14 mouse cellular contexts compared by ENCODE assay signal in the genomic region with DNA sequence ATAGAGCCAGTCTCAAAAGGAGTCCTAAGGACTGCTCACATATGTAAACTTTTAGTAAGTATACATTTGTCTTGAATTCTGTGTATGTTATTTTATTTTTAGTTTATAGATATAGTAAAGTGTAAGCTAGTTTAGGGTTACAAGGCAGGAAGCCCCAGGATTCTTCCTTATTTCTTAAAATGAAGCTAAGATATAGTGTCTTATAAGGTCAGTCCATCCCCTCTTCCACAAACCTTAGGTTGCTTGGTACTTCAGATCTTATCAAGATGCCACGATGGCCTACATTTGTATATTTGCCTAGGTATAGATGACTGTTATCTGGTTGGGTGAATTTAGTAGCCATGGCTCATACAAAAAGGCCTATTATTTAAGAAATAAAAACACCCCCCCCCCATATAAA. TPM values are rescaled to one million over a fixed set of nuclear protein-coding genes. Genes with fewer than 3 reads are reported as not detected.
DNase-seq lines count a peak whose midpoint lies in the region; ATAC-seq lines count a peak whose summit lies in the region.
"Had no signal": no experiment of that assay in that cellular context is flagged by ENCODE, and none has a peak within 500 bp of the region (broad histone marks: within the 10 kb centered on the region; RNA-seq: fewer than 3 reads in every experiment).

No protein-coding gene starts in this region.

- peak overlapping the region; percentile 33 for H3K4me2 ChIP-seq in intestine, embryonic 14.5 days (ENCODE audit: low read length)
- no peak overlapping the region; the same call in 1 of the 2 replicates for H3K4me2 ChIP-seq in intestine, embryonic 16.5 days (ENCODE audit: low read depth, low read length)
- H3K4me2 ChIP-seq in embryonic facial prominence, embryonic 14.5 days (ENCODE audit: low read depth, low read length), result 0 out of 2 replicates have a peak overlapping the region, but pooled peaks have one; percentile 15
- H3K4me2 ChIP-seq in midbrain, embryonic 15.5 days, result peak overlapping the region; percentile 35
- H3K4me2 ChIP-seq: heart, embryonic 11.5 days had no signal

- no peak overlapping the region for H3K27ac ChIP-seq in intestine, embryonic 14.5 days (ENCODE audit: low read depth)
- H3K27ac ChIP-seq in intestine, embryonic 16.5 days (ENCODE audit: low read length), result no peak overlapping the region
- no peak overlapping the region for H3K27ac ChIP-seq in embryonic facial prominence, embryonic 14.5 days (replicated peaks; ENCODE audit: low read depth, low read length)
- no peak overlapping the region for H3K27ac ChIP-seq in midbrain, embryonic 15.5 days

- ATAC-seq in intestine, embryonic 14.5 days (replicated peaks; ENCODE audit: low FRiP score, low TSS enrichment, low read depth), result no peak
- ATAC-seq in intestine, embryonic 16.5 days, result no peak
- no peak for ATAC-seq in embryonic facial prominence, embryonic 14.5 days (ENCODE audit: low read depth)
- ATAC-seq in midbrain, embryonic 15.5 days (replicated peaks), result no peak

- no peak overlapping the region for H3K9ac ChIP-seq in intestine, embryonic 14.5 days (ENCODE audit: low read length)
- H3K9ac ChIP-seq in intestine, embryonic 16.5 days (ENCODE audit: low read depth, low read length), result no peak overlapping the region
- no peak overlapping the region for H3K9ac ChIP-seq in embryonic facial prominence, embryonic 14.5 days (ENCODE audit: low read depth, low read length)
- H3K9ac ChIP-seq in midbrain, embryonic 15.5 days, result no peak overlapping the region

- H3K9me3 ChIP-seq in intestine, embryonic 14.5 days (ENCODE audit: control insufficient read depth, low read length), result no peaks in the 10 kb centered on the region
- H3K9me3 ChIP-seq in intestine, embryonic 16.5 days (ENCODE audit: control insufficient read depth, low read length), result no peaks in the 10 kb centered on the region
- H3K9me3 ChIP-seq in embryonic facial prominence, embryonic 14.5 days (ENCODE audit: control insufficient read depth, low read length), result no peaks in the 10 kb centered on the region
- H3K9me3 ChIP-seq in midbrain, embryonic 15.5 days, result no peaks in the 10 kb centered on the region

- 58% methylated on average over 1 of the region's 1 CpGs for WGBS in intestine, embryonic 14.5 days
- 39% methylated on average over 1 of the region's 1 CpGs for WGBS in intestine, embryonic 16.5 days
- WGBS in embryonic facial prominence, embryonic 14.5 days, result 69% methylated on average over 1 of the region's 1 CpGs
- WGBS in midbrain, embryonic 15.5 days, result 60% methylated on average over 1 of the region's 1 CpGs

- no peaks in the 10 kb centered on the region for H3K27me3 ChIP-seq in intestine, embryonic 14.5 days (replicated peaks; ENCODE audit: control insufficient read depth, insufficient read depth, low read length)
- no peaks in the 10 kb centered on the region for H3K27me3 ChIP-seq in intestine, embryonic 16.5 days (replicated peaks; ENCODE audit: control insufficient read depth, insufficient read depth, low read length)
- no peaks in the 10 kb centered on the region for H3K27me3 ChIP-seq in embryonic facial prominence, embryonic 14.5 days (replicated peaks; ENCODE audit: control insufficient read depth, insufficient read depth, low read length)
- H3K27me3 ChIP-seq in midbrain, embryonic 15.5 days (replicated peaks), result no peaks in the 10 kb centered on the region

- no peak for DNase-seq in intestine, embryonic 14.5 days (ENCODE audit: low spot score)
- DNase-seq in 416B (ENCODE audit: low read depth), result peak; percentile 33
- no peak for DNase-seq in embryonic facial prominence, embryonic 14.5 days (ENCODE audit: low spot score)
- DNase-seq in kidney, postnatal 25 days, result no peak
- no peak for DNase-seq in right cerebral cortex, adult 2 months (ENCODE audit: low spot score in 2 of 2)
- DNase-seq in natural killer cell, adult 2 months (ENCODE audit: low spot score in 2 of 2), result no peak
- DNase-seq: cerebellum, adult 11-12 months; gastrocnemius, postnatal 10 days; heart, postnatal 36 days; retina, postnatal 1 day; thymus, postnatal 4 days had no signal

- H3K4me1 ChIP-seq in intestine, embryonic 14.5 days (replicated peaks; ENCODE audit: control insufficient read depth, insufficient read depth, low read length), result peaks cover 48% of the 10 kb centered on the region
- H3K4me1 ChIP-seq in intestine, embryonic 16.5 days (ENCODE audit: control insufficient read depth, insufficient read depth, low read length), result peaks cover 34% of the 10 kb centered on the region
- peaks cover 42% of the 10 kb centered on the region for H3K4me1 ChIP-seq in embryonic facial prominence, embryonic 14.5 days (ENCODE audit: control insufficient read depth, insufficient read depth, low read length)
- peaks cover 50% of the 10 kb centered on the region for H3K4me1 ChIP-seq in midbrain, embryonic 15.5 days

- H3K36me3 ChIP-seq in intestine, embryonic 14.5 days (ENCODE audit: control insufficient read depth, insufficient read depth, low read length), result no peaks in the 10 kb centered on the region
- H3K36me3 ChIP-seq in intestine, embryonic 16.5 days (ENCODE audit: control insufficient read depth, insufficient read depth, low read length), result no peaks in the 10 kb centered on the region
- no peaks in the 10 kb centered on the region for H3K36me3 ChIP-seq in embryonic facial prominence, embryonic 14.5 days (ENCODE audit: control insufficient read depth, insufficient read depth, low read length)
- H3K36me3 ChIP-seq in midbrain, embryonic 15.5 days (replicated peaks), result no peaks in the 10 kb centered on the region

- H3K4me3 ChIP-seq in intestine, embryonic 14.5 days (ENCODE audit: low read depth, low read length), result no peak overlapping the region
- H3K4me3 ChIP-seq in intestine, embryonic 16.5 days (ENCODE audit: low read length), result no peak overlapping the region
- no peak overlapping the region for H3K4me3 ChIP-seq in embryonic facial prominence, embryonic 14.5 days (ENCODE audit: low read depth, low read length)
- no peak overlapping the region for H3K4me3 ChIP-seq in midbrain, embryonic 15.5 days

RNA-seq across cellular contexts. Expression of a gene that starts 5.1 kb away (rescaled TPM):
- polyA plus RNA-seq in intestine, embryonic 14.5 days (2014; fragmentation: Nextera tagmentation; extraction: Ambion mirVana), result 14.9 and 16.4 TPM in 2 replicates
- 5.8 and 6.5 TPM in 2 replicates for polyA plus RNA-seq in intestine, embryonic 16.5 days (2015; fragmentation: Nextera tagmentation; extraction: Ambion mirVana)
- polyA plus RNA-seq in embryonic facial prominence, embryonic 14.5 days (2014; fragmentation: Nextera tagmentation; extraction: Ambion mirVana), result 12.4 and 14.3 TPM in 2 replicates
- 14.4 and 16.5 TPM in 2 replicates for polyA plus RNA-seq in midbrain, embryonic 15.5 days (2015; fragmentation: Nextera tagmentation; extraction: Ambion mirVana)
